Comparison of ENCODE assay signal across 33 mouse cellular contexts in the genomic region with DNA sequence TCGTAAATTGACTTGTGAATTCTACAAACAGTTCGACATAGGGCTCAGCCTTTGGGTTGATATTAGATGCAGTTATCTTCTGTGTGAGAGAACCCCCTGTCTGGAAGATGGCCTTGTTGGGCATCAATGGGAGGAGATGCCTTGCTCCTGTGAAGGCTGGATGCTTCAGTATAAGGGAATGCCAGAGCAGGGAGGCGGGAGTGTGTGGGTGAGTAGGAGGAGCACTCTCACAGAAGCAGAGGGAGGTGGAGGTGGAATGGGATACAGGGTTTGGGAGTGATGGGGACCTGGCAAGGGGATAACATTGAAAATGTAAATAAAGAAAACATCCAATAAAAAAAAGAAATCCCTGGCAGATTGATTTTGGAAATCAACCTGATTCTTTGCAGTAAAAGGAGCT. TPM values are rescaled to one million over a fixed set of nuclear protein-coding genes. Genes with fewer than 3 reads are reported as not detected.
DNase-seq lines count a peak whose midpoint lies in the region; ATAC-seq and TF ChIP-seq lines count a peak whose summit lies in the region.
"Had no signal": no experiment of that assay in that cellular context is flagged by ENCODE, and none has a peak within 500 bp of the region (broad histone marks: within the 10 kb centered on the region; RNA-seq: fewer than 3 reads in every experiment).

No protein-coding gene starts in this region.

- H3K4me3 ChIP-seq in heart, embryonic 16.5 days (ENCODE audit: low read length): no peak overlapping the region
- no peak overlapping the region for H3K4me3 ChIP-seq in kidney, postnatal 0 days (replicated peaks; ENCODE audit: low read depth, low read length)
- no peak overlapping the region for H3K4me3 ChIP-seq in brown adipose tissue, adult 24 weeks (ENCODE audit: insufficient read depth, low read depth, low read length)
- no peak overlapping the region for H3K4me3 ChIP-seq in lung, postnatal 0 days (ENCODE audit: low read depth, low read length)
- H3K4me3 ChIP-seq: forebrain, embryonic 13.5 days; heart, embryonic 13.5 days; layer of hippocampus, adult 2 months; limb, embryonic 10.5 days; midbrain, embryonic 12.5 days; neural tube, embryonic 15.5 days had no signal

- no peaks in the 10 kb centered on the region for H3K27me3 ChIP-seq in heart, embryonic 16.5 days (ENCODE audit: control insufficient read depth, insufficient read depth, low read length)
- no peaks in the 10 kb centered on the region for H3K27me3 ChIP-seq in kidney, postnatal 0 days (ENCODE audit: insufficient read depth, low read length)
- no peaks in the 10 kb centered on the region for H3K27me3 ChIP-seq in lung, postnatal 0 days (replicated peaks; ENCODE audit: insufficient read depth, low read length)
- H3K27me3 ChIP-seq: forebrain, embryonic 13.5 days; heart, embryonic 13.5 days; midbrain, embryonic 12.5 days; neural tube, embryonic 15.5 days had no signal

- TF ChIP-seq EP300 in lung, postnatal 0 days (IDR thresholded peaks at IDR 0.05): no peak

- H3K36me3 ChIP-seq in heart, embryonic 16.5 days (ENCODE audit: control insufficient read depth, insufficient read depth): no peaks in the 10 kb centered on the region
- no peaks in the 10 kb centered on the region for H3K36me3 ChIP-seq in kidney, postnatal 0 days (ENCODE audit: insufficient read depth, low read length)
- no peaks in the 10 kb centered on the region for H3K36me3 ChIP-seq in lung, postnatal 0 days (ENCODE audit: insufficient read depth, low read length)
- H3K36me3 ChIP-seq: heart, embryonic 13.5 days; limb, embryonic 10.5 days; midbrain, embryonic 12.5 days; neural tube, embryonic 15.5 days had no signal

- 78% methylated on average over 3 of the region's 3 CpGs for WGBS in heart, embryonic 16.5 days
- 70% methylated on average over 3 of the region's 3 CpGs for WGBS in kidney, postnatal 0 days
- WGBS in lung, postnatal 0 days: 73% methylated on average over 3 of the region's 3 CpGs

- DNase-seq in heart, postnatal 25 days (ENCODE audit: low spot score): no peak
- DNase-seq in kidney, postnatal 0 days (ENCODE audit: low spot score): no peak
- DNase-seq in kidney, adult 8-10 months: no peak
- no peak for DNase-seq in lung, postnatal 0 days (ENCODE audit: low spot score)
- no peak for DNase-seq in cerebellum, adult 9-11 months
- DNase-seq: adrenal gland, adult 2 months; cerebellum, adult 18-20 months; cerebellum, postnatal 25 days; embryo, embryonic 11 days; liver; right cerebral cortex, adult 18-20 months; right cerebral cortex, postnatal 4 days; thymus, adult 18-20 months; thymus, postnatal 4 days had no signal

- H3K9me3 ChIP-seq in heart, embryonic 16.5 days (replicated peaks; ENCODE audit: control insufficient read depth, low read length): no peaks in the 10 kb centered on the region
- no peaks in the 10 kb centered on the region for H3K9me3 ChIP-seq in kidney, postnatal 0 days (replicated peaks; ENCODE audit: low read length)
- no peaks in the 10 kb centered on the region for H3K9me3 ChIP-seq in lung, postnatal 0 days (ENCODE audit: low read length)
- H3K9me3 ChIP-seq: forebrain, embryonic 13.5 days; heart, embryonic 13.5 days; limb, embryonic 10.5 days; midbrain, embryonic 12.5 days; neural tube, embryonic 15.5 days had no signal

- no peak for TF ChIP-seq CTCF in kidney, postnatal 0 days (IDR thresholded peaks at IDR 0.05; ENCODE audit: low read depth)
- TF ChIP-seq CTCF in lung, postnatal 0 days (IDR thresholded peaks at IDR 0.05): no peak

- intact Hi-C loops in heart, postnatal 25 days (cut with DNase I): no loop called here

- H3K9ac ChIP-seq in heart, embryonic 16.5 days (ENCODE audit: low read length): no peak overlapping the region
- H3K9ac ChIP-seq in kidney, postnatal 0 days (ENCODE audit: low read depth, low read length): no peak overlapping the region
- H3K9ac ChIP-seq in lung, postnatal 0 days (replicated peaks; ENCODE audit: low read depth): no peak overlapping the region
- H3K9ac ChIP-seq: forebrain, embryonic 13.5 days; heart, embryonic 13.5 days; midbrain, embryonic 12.5 days; neural tube, embryonic 15.5 days had no signal

- peak; percentile 64 for ATAC-seq in heart, embryonic 16.5 days (replicated peaks; ENCODE audit: extremely low read depth, insufficient read depth, low FRiP score)
- peak; percentile 38; the same call in 1 of the 2 replicates for ATAC-seq in kidney, postnatal 0 days (replicated peaks; ENCODE audit: low FRiP score, low read depth)
- peak; percentile 55 for ATAC-seq in lung, postnatal 0 days
- ATAC-seq: forebrain, embryonic 13.5 days; hindbrain, postnatal 0 days had no signal

- H3K4me1 ChIP-seq in heart, embryonic 16.5 days (ENCODE audit: control insufficient read depth, insufficient read depth, low read length): peaks cover 8% of the 10 kb centered on the region
- H3K4me1 ChIP-seq in kidney, postnatal 0 days (replicated peaks; ENCODE audit: insufficient read depth, low read length): peaks cover 5% of the 10 kb centered on the region
- H3K4me1 ChIP-seq in brown adipose tissue, adult 24 weeks (ENCODE audit: control insufficient read depth, insufficient read depth, insufficient read length, low read length): peaks cover 21% of the 10 kb centered on the region
- 0 out of 2 replicates have a peak, but pooled peaks cover 4% of the 10 kb centered on the region for H3K4me1 ChIP-seq in lung, postnatal 0 days (ENCODE audit: insufficient read depth, low read depth, low read length)
- H3K4me1 ChIP-seq: forebrain, embryonic 13.5 days; midbrain, embryonic 12.5 days; neural tube, embryonic 15.5 days had no signal

- H3K27ac ChIP-seq in heart, embryonic 16.5 days (ENCODE audit: low read length): peak overlapping the region; percentile 72
- H3K27ac ChIP-seq in kidney, postnatal 0 days: no peak overlapping the region
- peak overlapping the region; percentile 99 for H3K27ac ChIP-seq in brown adipose tissue, adult 24 weeks (replicated peaks; ENCODE audit: low read depth, low read length)
- H3K27ac ChIP-seq in lung, postnatal 0 days (ENCODE audit: low read length): peak overlapping the region; percentile 71
- H3K27ac ChIP-seq: forebrain, embryonic 13.5 days; hindbrain, postnatal 0 days; layer of hippocampus, adult 2 months; limb, embryonic 10.5 days; midbrain, embryonic 12.5 days; neural tube, embryonic 15.5 days had no signal

- no peak overlapping the region for H3K4me2 ChIP-seq in heart, embryonic 16.5 days (ENCODE audit: low read depth, low read length)
- H3K4me2 ChIP-seq in kidney, postnatal 0 days (ENCODE audit: low read length): no peak overlapping the region
- H3K4me2 ChIP-seq in lung, postnatal 0 days (replicated peaks; ENCODE audit: low read depth, low read length): no peak overlapping the region
- H3K4me2 ChIP-seq: forebrain, embryonic 13.5 days; heart, embryonic 13.5 days; midbrain, embryonic 12.5 days; neural tube, embryonic 15.5 days had no signal

RNA-seq across cellular contexts. Expression of gene Cd36, which starts 35.0 kb away (rescaled TPM):
- 202 and 223 TPM in 2 replicates for polyA plus RNA-seq in heart, embryonic 16.5 days (2015; fragmentation: Nextera tagmentation; extraction: Ambion mirVana)
- total RNA-seq in heart, postnatal 25 days (2021): 1,000 to 10,000 TPM; 1,501 to 1,670 TPM
- polyA plus RNA-seq in kidney, postnatal 0 days (2015; fragmentation: Nextera tagmentation; extraction: Ambion mirVana): 22.6 and 25.0 TPM in 2 replicates
- 1,463 and 1,631 TPM in 2 replicates for polyA plus RNA-seq in brown adipose tissue, adult 24 weeks (2012; ENCODE audit: insufficient read depth, insufficient read length, missing spikeins)
- polyA plus RNA-seq in lung, postnatal 0 days (2015; fragmentation: Nextera tagmentation; extraction: Ambion mirVana): 448 and 458 TPM in 2 replicates

RNA-seq across cellular contexts. Expression of gene Gnat3, which starts 38.7 kb away (rescaled TPM):
- 0.24 TPM in 1 of 2 replicates, not detected in the other for polyA plus RNA-seq in heart, embryonic 16.5 days (2015; fragmentation: Nextera tagmentation; extraction: Ambion mirVana)
- under 1 TPM; 0.55 to 0.95 TPM for total RNA-seq in heart, postnatal 25 days (2021)
- polyA plus RNA-seq in kidney, postnatal 0 days (2015; fragmentation: Nextera tagmentation; extraction: Ambion mirVana): not detected in 2 replicates
- 0.75 TPM in 1 of 2 replicates, not detected in the other for polyA plus RNA-seq in brown adipose tissue, adult 24 weeks (2012; ENCODE audit: insufficient read depth, insufficient read length, missing spikeins)
- polyA plus RNA-seq in lung, postnatal 0 days (2015; fragmentation: Nextera tagmentation; extraction: Ambion mirVana): 0.10 and 0.19 TPM in 2 replicates
- total RNA-seq: adrenal gland, postnatal 4 days; gastrocnemius, adult 18-20 months; hindbrain, postnatal 0 days; layer of hippocampus, adult 2 months; layer of hippocampus, postnatal 25 days; megakaryocyte progenitor cell, adult 5-6 weeks; MEL had no signal
- polyA plus RNA-seq: adrenal gland, adult 2 months; C2C12; embryonic facial prominence, embryonic 14.5 days; forebrain, embryonic 13.5 days; heart, embryonic 13.5 days; hindbrain, postnatal 0 days; intestine, embryonic 16.5 days; limb, embryonic 10.5 days; liver, embryonic 16.5 days; neural tube, embryonic 15.5 days; stomach, embryonic 14.5 days had no signal
